8 mouse cellular contexts compared by ENCODE assay signal in genomic region chr12:86433371-86433821, GRCm38 (mm10).
DNase-seq lines count a peak whose midpoint lies in the region; ATAC-seq lines count a peak whose summit lies in the region.

No protein-coding gene starts in this region.

- no peaks in the 10 kb centered on the region for H3K9me3 ChIP-seq in intestine, embryonic 16.5 days (ENCODE audit: control insufficient read depth, low read length)
- H3K9me3 ChIP-seq in midbrain, embryonic 10.5 days (replicated peaks), result no peaks in the 10 kb centered on the region

- no peaks in the 10 kb centered on the region for H3K36me3 ChIP-seq in intestine, embryonic 16.5 days (ENCODE audit: control insufficient read depth, insufficient read depth, low read length)
- no peaks in the 10 kb centered on the region for H3K36me3 ChIP-seq in midbrain, embryonic 10.5 days

- intact Hi-C loops in left cerebral cortex, postnatal 10 days (cut with DNase I), result loop anchor here (10.0 kb wide), 1 partner anchor 299 kb away; no protein-coding TSS in a partner anchor

- no peaks in the 10 kb centered on the region for H3K4me1 ChIP-seq in intestine, embryonic 16.5 days (ENCODE audit: control insufficient read depth, insufficient read depth, low read length)
- peaks cover 10% of the 10 kb centered on the region for H3K4me1 ChIP-seq in midbrain, embryonic 10.5 days

- DNase-seq in adrenal gland, postnatal 10 days, result peak; percentile 78
- peak; percentile 61 for DNase-seq in embryo, embryonic 10 days (ENCODE audit: low spot score)
- DNase-seq in gastrocnemius, postnatal 25 days, result peak; percentile 47
- peak; percentile 57 to 60 for DNase-seq in left cerebral cortex, postnatal 10 days (ENCODE audit: extremely low spot score in 1 of 2, low spot score in 2 of 2)
- DNase-seq in midbrain, embryonic 10.5 days (ENCODE audit: low spot score), result peak; percentile 77
- peak; percentile 33 for DNase-seq in skeletal muscle tissue, adult 2 months (ENCODE audit: low read depth, low spot score)

- H3K4me2 ChIP-seq in intestine, embryonic 16.5 days (ENCODE audit: low read depth, low read length), result peak overlapping the region; percentile 49

- no peaks in the 10 kb centered on the region for H3K27me3 ChIP-seq in intestine, embryonic 16.5 days (replicated peaks; ENCODE audit: control insufficient read depth, insufficient read depth, low read length)
- peaks cover 59% of the 10 kb centered on the region for H3K27me3 ChIP-seq in midbrain, embryonic 10.5 days (ENCODE audit: low read depth, poor library complexity, severe bottlenecking)

- H3K9ac ChIP-seq in intestine, embryonic 16.5 days (ENCODE audit: low read depth, low read length), result no peak overlapping the region

- peak; percentile 74 for ATAC-seq in intestine, embryonic 16.5 days
- ATAC-seq in erythroid progenitor cell, adult 5-6 weeks (replicated peaks; ENCODE audit: low FRiP score, poor library complexity, severe bottlenecking), result no peak

- H3K4me3 ChIP-seq in intestine, embryonic 16.5 days (ENCODE audit: low read length), result peak overlapping the region; percentile 11; the same call in 1 of the 2 replicates
- peak overlapping the region; percentile 45 for H3K4me3 ChIP-seq in midbrain, embryonic 10.5 days

- WGBS in intestine, embryonic 16.5 days, result 4% methylated on average over 13 of the region's 13 CpGs
- 4% methylated on average over 13 of the region's 13 CpGs for WGBS in midbrain, embryonic 10.5 days

- no peak overlapping the region for H3K27ac ChIP-seq in intestine, embryonic 16.5 days (ENCODE audit: low read length)
- peak overlapping the region; percentile 58; the same call in 1 of the 2 replicates for H3K27ac ChIP-seq in midbrain, embryonic 10.5 days (replicated peaks)
